Mouse (Mus musculus): ENCODE measurements around the gene BC034090.

The BC034090 gene

GRCm38 (mm10) chr1:155215066-155215764 lies 29.0 kb downstream of the BC034090 start:
- DNase-seq (ENCODE audit: low spot score) = no peak

DNA sequence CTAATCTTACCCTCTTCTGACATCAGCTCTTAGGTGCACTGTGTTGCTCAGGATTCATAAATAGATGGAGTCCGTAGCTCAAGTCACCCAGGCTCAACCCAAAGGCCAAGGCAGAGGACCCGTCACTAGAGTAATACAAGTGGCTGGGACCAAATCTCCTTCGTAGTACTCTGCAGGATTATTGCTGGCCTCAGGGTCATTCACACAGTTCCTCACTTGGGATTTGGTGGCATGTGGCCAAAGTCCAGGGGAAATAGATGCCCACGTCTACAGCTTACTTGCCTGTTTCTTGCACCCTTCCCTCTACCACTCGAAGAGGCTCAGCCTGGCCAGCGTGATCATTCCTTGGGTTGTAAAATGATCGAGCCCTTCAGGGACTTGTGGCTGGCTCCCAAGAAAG lies 30.3 kb downstream of the BC034090 start:
- DNase-seq (ENCODE audit: low spot score) = no peak

GRCm38 (mm10) chr1:155212936-155213774 lies 31.1 kb downstream of the BC034090 start:
- no peak for DNase-seq (ENCODE audit: low spot score)

- DNase-seq (ENCODE audit: low spot score) = no peak
These were observed 31.8 kb downstream of the BC034090 start for GRCm38 (mm10) chr1:155212493-155212892.

- no peak for DNase-seq (ENCODE audit: low spot score)
These were observed 32.2 kb downstream of the BC034090 start for GRCm38 (mm10) chr1:155212081-155212480.

DNA sequence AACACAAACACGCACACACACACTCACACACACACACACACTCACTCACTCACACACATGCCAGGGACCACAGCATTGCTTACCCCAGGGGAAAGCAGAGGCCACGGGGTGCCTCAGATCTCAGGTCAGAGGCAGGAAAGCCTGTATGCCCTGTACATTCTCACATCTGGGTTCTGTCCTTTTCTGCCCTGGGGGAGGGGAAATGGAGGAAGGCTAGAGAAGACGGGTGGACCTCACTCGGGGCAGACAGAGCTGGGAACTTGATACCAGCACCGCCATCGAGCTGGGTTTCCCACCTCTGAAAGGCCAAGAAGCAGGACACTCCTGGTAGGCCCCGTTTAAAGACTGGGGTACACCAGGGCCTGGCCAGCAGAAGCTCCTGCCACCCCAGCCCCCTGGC lies 33.2 kb downstream of the BC034090 start:
- DNase-seq (ENCODE audit: low spot score) = no peak

DNA sequence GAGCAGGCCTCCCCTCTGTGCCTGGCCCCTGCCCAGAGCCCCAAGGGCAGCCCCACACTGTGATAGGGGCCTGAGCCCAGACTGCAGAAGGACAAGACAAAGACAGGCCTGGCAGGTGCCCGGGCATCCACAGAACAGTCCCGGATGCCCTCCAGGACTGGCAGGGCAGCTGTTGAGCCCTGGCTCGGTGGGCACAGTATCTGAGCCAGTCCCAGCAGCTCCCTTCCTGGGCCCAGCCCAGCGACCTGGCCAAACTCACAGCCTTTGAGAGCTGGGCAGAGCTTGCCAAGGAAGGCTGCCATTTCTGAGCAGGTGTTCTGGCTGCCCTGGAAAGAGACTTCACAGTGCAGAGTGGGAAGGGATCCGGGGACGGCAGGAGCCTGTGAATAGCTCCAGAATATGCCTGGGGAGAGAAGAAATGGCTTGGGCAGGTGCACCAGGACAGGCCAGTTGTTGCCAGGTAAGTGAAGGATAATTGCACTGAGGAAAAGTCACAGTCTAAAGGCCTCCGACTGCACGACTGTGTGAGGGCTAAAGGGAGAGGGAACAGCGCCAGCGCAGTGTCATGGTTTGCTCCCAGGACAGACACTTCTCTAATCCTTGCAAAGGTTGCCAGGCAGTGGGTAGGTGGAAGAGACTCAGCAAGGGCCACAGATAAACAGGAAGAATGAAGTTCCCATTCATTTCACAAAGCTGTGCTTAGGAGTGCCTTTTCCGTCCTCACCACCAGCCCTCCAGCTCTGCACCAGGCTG lies 34.1 kb downstream of the BC034090 start:
- no peak for DNase-seq (ENCODE audit: low spot score)

- no peak for DNase-seq (ENCODE audit: low spot score)
These were observed 36.4 kb downstream of the BC034090 start for GRCm38 (mm10) chr1:155207859-155208258.

DNA sequence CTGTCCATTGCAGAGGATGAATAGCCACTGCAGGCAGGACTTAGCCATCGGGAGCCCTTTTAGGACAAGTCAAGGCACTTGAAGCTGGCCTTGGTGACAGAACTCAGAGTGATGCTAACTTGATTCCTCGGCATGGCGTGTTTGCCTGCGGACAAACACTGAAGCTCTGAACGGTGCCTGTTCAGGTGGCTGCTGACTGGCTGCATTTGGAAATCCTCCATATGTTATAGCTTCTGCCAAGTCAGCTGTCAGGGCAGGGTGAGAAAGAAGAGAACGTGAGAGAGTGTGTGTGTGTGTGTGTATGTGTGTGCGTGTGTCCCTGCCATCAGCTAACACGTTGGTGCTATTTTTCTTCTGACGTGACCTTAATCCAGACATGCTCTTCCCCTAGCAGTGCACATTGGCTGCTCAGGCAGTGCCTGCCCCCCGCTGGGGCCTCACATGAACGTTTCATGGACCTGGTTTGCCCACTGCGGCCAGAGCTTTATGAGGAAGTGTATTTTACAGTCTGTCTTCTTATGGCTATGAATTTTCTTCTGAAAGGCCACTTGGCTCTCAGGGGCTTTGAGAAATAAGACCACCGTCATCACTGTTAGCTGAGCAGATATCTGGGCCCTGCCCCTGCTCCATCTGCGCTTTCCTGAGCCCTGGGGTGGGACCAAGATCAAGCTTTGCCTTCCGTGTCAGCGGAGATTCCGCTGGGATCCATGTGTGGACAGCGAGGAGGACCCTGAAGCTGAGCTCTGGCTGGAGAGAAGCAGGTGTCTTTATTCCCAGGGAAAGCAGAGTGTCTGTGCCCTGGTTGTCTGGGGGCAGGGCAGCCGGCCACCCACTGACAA lies 38.2 kb downstream of the BC034090 start:
- no peak for DNase-seq (ENCODE audit: low spot score)

GRCm38 (mm10) chr1:155205311-155205710 lies 38.9 kb downstream of the BC034090 start:
- DNase-seq (ENCODE audit: low spot score) = no peak

DNA sequence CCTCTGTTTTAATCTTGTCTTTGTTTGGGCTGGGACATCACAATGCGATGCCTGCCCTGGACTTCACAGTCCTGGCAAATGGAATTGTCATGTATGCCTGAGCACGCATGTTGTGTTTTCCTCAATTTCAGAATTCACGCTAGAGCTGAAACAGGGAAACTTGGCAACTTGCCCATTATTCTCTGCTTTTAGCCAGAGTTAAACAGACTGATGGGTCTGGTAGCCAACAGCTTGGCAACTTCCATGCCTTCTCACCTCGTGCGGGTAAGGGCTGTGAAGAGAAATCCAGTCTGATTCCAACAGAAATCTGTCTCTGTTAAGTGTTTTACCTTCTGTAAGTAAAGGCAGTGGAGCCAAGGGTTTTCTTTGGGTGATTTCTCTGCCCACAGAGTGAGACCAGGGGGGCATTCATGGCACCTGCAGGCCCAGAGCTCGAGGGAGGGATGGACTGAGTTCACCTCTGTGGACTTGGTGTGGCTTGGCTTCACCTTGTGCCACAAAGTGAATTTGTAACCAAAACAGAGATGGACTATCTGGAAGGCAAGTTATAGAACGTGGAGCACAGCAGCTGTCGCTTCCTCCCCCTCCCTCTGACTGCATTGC lies 39.6 kb downstream of the BC034090 start:
- DNase-seq (ENCODE audit: low spot score) = no peak

DNA sequence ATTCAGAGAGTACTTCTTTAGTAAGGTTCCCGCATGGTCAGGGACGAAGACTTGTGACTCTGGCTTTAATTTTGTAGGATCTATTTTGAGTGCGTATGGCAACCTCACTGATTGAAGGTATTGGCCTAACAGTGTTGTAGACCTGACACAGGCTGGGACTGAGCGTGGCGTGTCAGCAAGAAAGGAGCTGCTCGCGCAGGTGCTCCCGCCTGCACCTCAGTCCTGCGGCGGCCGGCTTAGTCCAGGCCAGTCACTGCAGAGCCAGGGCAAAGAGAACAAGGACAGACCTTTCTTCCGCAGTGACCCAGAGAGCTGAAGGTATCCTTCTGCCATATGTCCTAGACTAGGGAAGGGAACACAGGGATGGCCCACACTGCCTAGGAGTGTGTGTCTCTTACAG lies 40.3 kb downstream of the BC034090 start:
- DNase-seq (ENCODE audit: low spot score) = no peak

GRCm38 (mm10) chr1:155203101-155203500 lies 41.1 kb downstream of the BC034090 start:
- DNase-seq (ENCODE audit: low spot score) = no peak

DNA sequence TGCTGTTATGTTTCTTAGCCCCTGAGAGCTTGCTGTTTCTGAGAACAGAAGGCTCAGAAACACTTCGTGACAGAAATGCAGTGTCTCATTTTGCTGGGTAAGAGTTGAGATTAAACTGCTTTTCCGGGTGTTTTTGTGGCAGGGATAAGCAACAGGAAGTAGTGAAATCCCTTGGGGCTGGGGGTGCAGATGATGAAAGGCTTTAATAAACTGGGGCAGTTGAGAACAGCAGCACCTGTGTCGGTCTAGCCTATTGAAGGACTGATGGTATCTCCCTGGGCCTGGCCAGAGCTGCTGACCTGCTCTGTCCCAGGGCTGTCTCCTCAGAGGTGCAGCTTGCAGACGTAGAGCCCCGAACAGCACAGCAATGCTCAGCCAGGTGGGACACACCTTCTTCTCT lies 41.8 kb downstream of the BC034090 start:
- no peak for DNase-seq (ENCODE audit: low spot score)

- DNase-seq (ENCODE audit: low spot score) = no peak
These were observed 42.3 kb downstream of the BC034090 start for GRCm38 (mm10) chr1:155201914-155202313.

- no peak for DNase-seq (ENCODE audit: low spot score)
These were observed 42.8 kb downstream of the BC034090 start for GRCm38 (mm10) chr1:155201373-155201879.

- no peak for DNase-seq (ENCODE audit: low spot score)
These were observed 43.3 kb downstream of the BC034090 start for GRCm38 (mm10) chr1:155200967-155201366.

DNA sequence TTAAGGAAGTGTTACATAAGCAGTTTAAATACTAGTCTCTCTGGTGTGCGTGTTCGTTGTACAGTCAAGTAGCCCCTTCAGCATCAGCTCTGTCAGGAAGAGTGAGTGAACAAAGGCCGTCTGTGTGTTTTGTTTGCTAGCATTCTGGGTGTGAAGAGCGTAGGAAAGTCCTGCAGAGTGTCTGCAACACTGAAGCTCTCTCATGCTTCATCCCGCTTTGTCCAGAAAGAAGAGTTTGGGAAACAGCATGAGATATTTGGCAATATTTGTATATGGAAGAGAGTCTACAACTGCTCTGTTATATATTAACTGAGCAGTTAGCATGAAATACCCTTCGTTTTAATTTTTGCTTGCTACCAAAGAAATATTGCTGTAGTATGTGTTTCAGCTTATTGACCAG lies 44.7 kb downstream of the BC034090 start:
- no peak for DNase-seq (ENCODE audit: low spot score)

- no peak for DNase-seq (ENCODE audit: low spot score)
These were observed 47.6 kb downstream of the BC034090 start for GRCm38 (mm10) chr1:155196691-155197090.

DNA sequence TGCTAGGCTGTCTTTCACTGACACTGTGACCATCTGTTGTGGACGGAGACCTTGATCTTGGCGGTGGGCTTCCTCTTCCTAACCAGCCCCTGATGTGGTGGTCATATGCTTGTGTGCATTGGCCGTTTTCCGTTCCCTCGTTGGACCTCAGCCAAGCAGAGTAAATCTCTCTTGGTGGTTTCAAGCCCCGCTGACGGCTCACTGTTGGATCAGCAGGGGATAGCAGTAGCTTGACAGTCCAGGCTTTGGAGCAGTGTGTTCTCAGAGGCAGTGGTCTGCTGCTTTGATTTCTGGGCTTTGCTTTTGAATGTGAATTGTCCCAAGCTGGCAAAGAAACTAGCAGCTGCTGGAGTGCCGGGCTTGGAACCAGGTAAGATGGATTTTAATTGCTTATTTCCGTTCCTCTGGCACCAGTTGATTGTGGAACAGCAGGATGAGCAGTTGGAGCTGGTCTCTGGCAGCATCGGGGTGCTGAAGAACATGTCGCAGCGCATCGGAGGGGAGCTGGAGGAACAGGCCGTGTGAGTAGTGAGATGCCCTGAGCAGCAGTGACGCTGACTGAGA lies 51.4 kb downstream of the BC034090 start:
- no peak for DNase-seq (ENCODE audit: low spot score)

DNA sequence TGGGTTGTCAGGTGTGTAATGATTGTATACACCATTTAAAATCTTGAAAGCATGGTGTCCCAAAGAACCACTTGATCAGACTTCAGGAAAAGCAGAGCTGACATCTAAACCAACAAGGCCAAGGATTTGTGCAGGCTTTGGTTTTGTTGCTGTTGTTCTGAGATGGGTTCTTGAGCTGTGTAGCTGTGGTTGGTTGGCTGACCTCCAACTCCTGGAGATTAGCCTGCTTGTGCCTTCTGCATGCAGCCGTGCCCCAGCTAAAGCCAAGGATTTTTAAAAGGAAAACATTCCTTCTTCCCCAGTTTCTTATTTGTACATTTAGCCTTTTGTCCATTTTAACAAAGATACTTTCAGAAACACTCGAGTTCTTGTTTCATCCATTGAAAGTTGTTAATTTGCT lies 52.6 kb downstream of the BC034090 start:
- no peak for DNase-seq (ENCODE audit: low spot score)
